ENCODE assay signal across 20 mouse cellular contexts in the genomic region with DNA sequence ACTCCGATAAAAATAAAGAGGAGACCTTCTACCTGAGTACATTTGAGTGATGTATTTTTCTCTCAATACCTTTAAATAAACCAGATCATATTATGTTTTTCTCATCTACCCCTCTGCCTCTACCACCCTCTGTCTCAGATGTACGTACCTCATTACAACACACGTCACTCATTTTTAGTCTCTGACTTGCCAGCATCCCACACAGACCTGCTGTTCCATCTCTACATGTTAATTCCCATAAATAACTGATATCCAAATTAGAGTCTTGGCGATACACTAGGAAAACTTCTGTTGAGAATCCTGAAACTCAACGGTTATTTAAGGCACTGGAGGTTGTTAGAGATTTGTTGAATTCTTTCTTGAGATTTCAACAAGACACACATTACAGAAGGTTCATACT.
DNase-seq lines count a peak whose midpoint lies in the region; ATAC-seq and TF ChIP-seq lines count a peak whose summit lies in the region.
"Had no signal": no experiment of that assay in that cellular context is flagged by ENCODE, and none has a peak within 500 bp of the region (broad histone marks: within the 10 kb centered on the region; RNA-seq: fewer than 3 reads in every experiment).

No protein-coding gene starts in this region.

- no peak overlapping the region for H3K27ac ChIP-seq in forebrain, embryonic 16.5 days (ENCODE audit: low read length)
- H3K27ac ChIP-seq in forebrain, embryonic 10.5 days, result no peak overlapping the region
- H3K27ac ChIP-seq in hindbrain, embryonic 11.5 days (ENCODE audit: low read depth, low read length), result no peak overlapping the region
- H3K27ac ChIP-seq in liver, postnatal 0 days (ENCODE audit: low read depth), result no peak overlapping the region
- H3K27ac ChIP-seq: embryonic facial prominence, embryonic 12.5 days; hindbrain, postnatal 0 days; kidney, postnatal 0 days; liver, embryonic 13.5 days; midbrain, embryonic 15.5 days had no signal

- intact Hi-C loops in left cerebral cortex, postnatal 36 days (cut with DNase I), result loop anchor here (10.0 kb wide), 2 partner anchors 351 to 549 kb away; no protein-coding TSS in a partner anchor

- H3K9me3 ChIP-seq in forebrain, embryonic 16.5 days (ENCODE audit: control insufficient read depth, low read length), result no peaks in the 10 kb centered on the region
- no peaks in the 10 kb centered on the region for H3K9me3 ChIP-seq in forebrain, embryonic 10.5 days
- H3K9me3 ChIP-seq in hindbrain, embryonic 11.5 days (ENCODE audit: control insufficient read depth, low read length), result no peaks in the 10 kb centered on the region
- H3K9me3 ChIP-seq in liver, postnatal 0 days (ENCODE audit: low read length), result no peaks in the 10 kb centered on the region
- H3K9me3 ChIP-seq: embryonic facial prominence, embryonic 12.5 days; liver, embryonic 13.5 days; midbrain, embryonic 15.5 days had no signal

- no peaks in the 10 kb centered on the region for H3K36me3 ChIP-seq in forebrain, embryonic 16.5 days (ENCODE audit: control insufficient read depth, insufficient read depth)
- no peaks in the 10 kb centered on the region for H3K36me3 ChIP-seq in forebrain, embryonic 10.5 days (replicated peaks)
- no peaks in the 10 kb centered on the region for H3K36me3 ChIP-seq in hindbrain, embryonic 11.5 days (ENCODE audit: control insufficient read depth, insufficient read depth, low read length)
- no peaks in the 10 kb centered on the region for H3K36me3 ChIP-seq in liver, postnatal 0 days (replicated peaks; ENCODE audit: insufficient read depth, low read length)
- H3K36me3 ChIP-seq: embryonic facial prominence, embryonic 12.5 days; liver, embryonic 13.5 days; midbrain, embryonic 15.5 days had no signal

- no peak for TF ChIP-seq POLR2A in brain, embryonic 14.5 days (IDR thresholded peaks at IDR 0.05; ENCODE audit: borderline replicate concordance, extremely low read depth, insufficient read depth, insufficient read length, poor library complexity, severe bottlenecking)

- H3K4me2 ChIP-seq in forebrain, embryonic 16.5 days (ENCODE audit: low read length), result no peak overlapping the region
- no peak overlapping the region for H3K4me2 ChIP-seq in hindbrain, embryonic 11.5 days (replicated peaks; ENCODE audit: low read depth, low read length)
- no peak overlapping the region for H3K4me2 ChIP-seq in liver, postnatal 0 days (ENCODE audit: low read depth, low read length)
- H3K4me2 ChIP-seq: embryonic facial prominence, embryonic 12.5 days; heart, embryonic 11.5 days; liver, embryonic 13.5 days; midbrain, embryonic 15.5 days had no signal

- no peak for DNase-seq in forebrain, embryonic 10.5 days (ENCODE audit: extremely low spot score, low spot score)
- peak; percentile 18 for DNase-seq in brain, embryonic 14.5 days (ENCODE audit: low read depth)
- DNase-seq in layer of hippocampus, adult 9-11 months, result peak; percentile 87
- peak; percentile 21 to 39 for DNase-seq in left cerebral cortex, postnatal 36 days (ENCODE audit: low spot score in 2 of 2)
- no peak for DNase-seq in hindbrain, embryonic 11.5 days (ENCODE audit: low spot score)
- no peak for DNase-seq in liver, postnatal 0 days
- DNase-seq: adrenal gland, adult 8-10 months; cerebellum, adult 18-20 months; kidney, adult 11 months; liver, embryonic 13.5 days; retina, postnatal 1 day; thymus, postnatal 36 days had no signal

- H3K4me3 ChIP-seq in forebrain, embryonic 16.5 days (replicated peaks; ENCODE audit: low read length), result no peak overlapping the region
- H3K4me3 ChIP-seq in forebrain, embryonic 10.5 days, result no peak overlapping the region
- no peak overlapping the region for H3K4me3 ChIP-seq in hindbrain, embryonic 11.5 days (ENCODE audit: low read depth, low read length)
- no peak overlapping the region for H3K4me3 ChIP-seq in liver, postnatal 0 days (ENCODE audit: low read depth, low read length)
- H3K4me3 ChIP-seq: embryonic facial prominence, embryonic 12.5 days; liver, embryonic 13.5 days; midbrain, embryonic 15.5 days had no signal

- no peak overlapping the region for H3K9ac ChIP-seq in forebrain, embryonic 16.5 days (replicated peaks; ENCODE audit: low read depth, low read length)
- no peak overlapping the region for H3K9ac ChIP-seq in hindbrain, embryonic 11.5 days (ENCODE audit: low read depth, low read length)
- H3K9ac ChIP-seq in liver, postnatal 0 days (replicated peaks), result no peak overlapping the region
- H3K9ac ChIP-seq: embryonic facial prominence, embryonic 12.5 days; liver, embryonic 13.5 days; midbrain, embryonic 15.5 days had no signal

- no peak for TF ChIP-seq EP300 in liver, postnatal 0 days (IDR thresholded peaks at IDR 0.05; ENCODE audit: low read depth)

- no peaks in the 10 kb centered on the region for H3K4me1 ChIP-seq in forebrain, embryonic 16.5 days (replicated peaks; ENCODE audit: control insufficient read depth, insufficient read depth, low read length)
- H3K4me1 ChIP-seq in forebrain, embryonic 10.5 days, result no peaks in the 10 kb centered on the region
- no peaks in the 10 kb centered on the region for H3K4me1 ChIP-seq in hindbrain, embryonic 11.5 days (replicated peaks; ENCODE audit: control insufficient read depth, insufficient read depth, low read length)
- H3K4me1 ChIP-seq in liver, postnatal 0 days (ENCODE audit: insufficient read depth), result no peaks in the 10 kb centered on the region
- H3K4me1 ChIP-seq: embryonic facial prominence, embryonic 12.5 days; liver, embryonic 13.5 days; midbrain, embryonic 15.5 days had no signal

- WGBS in forebrain, embryonic 16.5 days, result 77% methylated on average over 5 of the region's 5 CpGs
- 93% methylated on average over 5 of the region's 5 CpGs for WGBS in forebrain, embryonic 10.5 days
- WGBS in hindbrain, embryonic 11.5 days, result 90% methylated on average over 5 of the region's 5 CpGs
- WGBS in liver, postnatal 0 days (ENCODE audit: insufficient replicate concordance), result 79% methylated on average over 5 of the region's 5 CpGs

- no peaks in the 10 kb centered on the region for H3K27me3 ChIP-seq in forebrain, embryonic 16.5 days (replicated peaks; ENCODE audit: control insufficient read depth, insufficient read depth, low read length)
- H3K27me3 ChIP-seq in forebrain, embryonic 10.5 days (ENCODE audit: poor library complexity, severe bottlenecking), result no peaks in the 10 kb centered on the region
- H3K27me3 ChIP-seq in hindbrain, embryonic 11.5 days (ENCODE audit: control insufficient read depth, insufficient read depth, low read length), result no peaks in the 10 kb centered on the region
- no peaks in the 10 kb centered on the region for H3K27me3 ChIP-seq in liver, postnatal 0 days (ENCODE audit: insufficient read depth, low read length)
- H3K27me3 ChIP-seq: embryonic facial prominence, embryonic 12.5 days; liver, embryonic 13.5 days; midbrain, embryonic 15.5 days had no signal

- peak; percentile 40; the same call in 1 of the 2 replicates for ATAC-seq in forebrain, embryonic 16.5 days
- no peak for ATAC-seq in megakaryocyte progenitor cell, adult 5-6 weeks (replicated peaks; ENCODE audit: poor library complexity)
- no peak for ATAC-seq in hindbrain, embryonic 11.5 days (ENCODE audit: low FRiP score)
- ATAC-seq in liver, postnatal 0 days, result no peak
- ATAC-seq: hindbrain, postnatal 0 days; lung, postnatal 0 days; midbrain, embryonic 15.5 days had no signal

- TF ChIP-seq CTCF in brain, embryonic 14.5 days (IDR thresholded peaks at IDR 0.05; ENCODE audit: borderline replicate concordance, extremely low read depth, insufficient read depth, insufficient read length), result no peak
- TF ChIP-seq CTCF in liver, postnatal 0 days (IDR thresholded peaks at IDR 0.05; ENCODE audit: low read depth), result no peak

Comparison
In these comparisons a context has a peak if more than half of its experiments do, and no peak if none do; other contexts are left out.
1. DNase-seq: peak in brain, embryonic 14.5 days (single experiment), layer of hippocampus, adult 9-11 months (single experiment) and left cerebral cortex, postnatal 36 days (2 of 2); none in forebrain, embryonic 10.5 days (single experiment), hindbrain, embryonic 11.5 days (single experiment) and liver, postnatal 0 days (single experiment).